Mouse (Mus musculus): ENCODE data around the gene Dcaf1.
A peak's percentile ranks its signal among the peaks of the same experiment; 100 is the strongest.

Dcaf1 gene

DNA sequence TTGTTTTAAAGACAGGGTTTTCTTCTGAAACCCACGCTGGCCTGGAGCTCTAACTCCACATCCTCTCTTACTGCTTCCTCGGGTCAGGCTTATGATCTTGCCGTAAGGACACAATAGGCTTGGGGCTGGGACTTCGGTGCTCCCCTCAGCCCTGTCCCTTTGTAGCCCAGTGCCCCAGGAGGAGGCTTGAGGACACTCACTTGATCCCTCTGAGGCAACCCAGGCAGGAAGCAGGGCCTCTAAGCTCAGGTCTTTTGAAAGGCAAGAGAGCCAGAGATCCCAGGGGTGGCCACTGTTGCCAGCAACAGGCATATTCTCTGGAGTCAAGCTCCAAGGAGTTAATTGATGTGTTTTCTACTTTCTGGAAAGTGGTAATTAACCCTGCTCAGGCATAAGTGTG, 57.8 kb downstream of the Dcaf1 start:
- no peak for DNase-seq

DNA sequence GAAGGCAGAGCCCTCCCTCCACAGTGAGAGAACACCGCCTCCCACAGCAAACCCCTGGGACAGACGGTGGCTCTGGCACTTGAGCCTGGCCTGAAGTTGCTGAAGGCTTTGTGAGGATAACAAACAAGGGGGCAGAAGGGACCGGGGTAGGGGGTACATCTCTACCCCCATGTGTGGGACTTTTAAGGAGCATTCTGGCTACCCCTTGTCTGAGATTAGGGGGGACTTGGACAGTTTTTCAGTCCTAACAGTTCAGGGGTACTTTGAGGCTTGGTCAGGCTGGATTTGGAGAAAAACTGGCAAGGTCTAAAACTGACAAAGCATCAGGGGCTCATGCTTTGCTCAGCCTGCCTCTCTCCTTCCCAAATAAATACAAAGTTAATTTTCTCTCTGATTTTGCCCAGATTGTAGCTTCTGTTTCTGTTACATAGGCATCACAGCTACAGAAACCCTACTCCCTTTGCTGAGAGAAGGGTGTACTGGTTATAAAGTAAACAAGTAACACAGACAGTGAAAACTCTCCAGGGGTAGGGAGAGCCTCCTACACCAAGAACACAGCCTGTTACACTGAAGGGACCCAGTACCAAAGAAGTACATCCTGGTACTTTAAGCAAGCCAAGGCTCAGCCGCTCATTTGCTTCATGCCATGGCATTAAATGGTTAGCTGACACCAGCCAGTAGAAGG, 59.5 kb downstream of the Dcaf1 start:
- DNase-seq = no peak

DNA sequence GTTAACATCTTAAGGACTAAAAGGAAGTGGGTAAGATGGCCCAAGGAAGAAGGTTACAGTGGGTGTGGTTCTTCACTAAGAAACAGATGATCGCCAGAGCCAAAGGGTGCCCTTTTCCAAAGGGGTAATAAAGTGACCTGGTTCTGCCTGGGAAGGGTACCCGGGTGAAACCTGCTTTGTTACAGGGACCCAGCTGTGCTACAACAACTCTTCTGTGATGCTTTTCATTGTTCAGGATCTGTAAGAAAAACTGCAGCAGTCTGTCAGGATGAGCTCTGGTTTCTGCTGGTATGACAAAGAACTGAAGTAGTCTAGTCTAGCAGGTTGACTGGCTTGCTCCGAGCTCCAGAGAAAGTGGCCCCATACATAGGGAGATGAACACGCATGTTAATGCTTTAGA, 60.5 kb downstream of the Dcaf1 start:
- no peak for DNase-seq

DNA sequence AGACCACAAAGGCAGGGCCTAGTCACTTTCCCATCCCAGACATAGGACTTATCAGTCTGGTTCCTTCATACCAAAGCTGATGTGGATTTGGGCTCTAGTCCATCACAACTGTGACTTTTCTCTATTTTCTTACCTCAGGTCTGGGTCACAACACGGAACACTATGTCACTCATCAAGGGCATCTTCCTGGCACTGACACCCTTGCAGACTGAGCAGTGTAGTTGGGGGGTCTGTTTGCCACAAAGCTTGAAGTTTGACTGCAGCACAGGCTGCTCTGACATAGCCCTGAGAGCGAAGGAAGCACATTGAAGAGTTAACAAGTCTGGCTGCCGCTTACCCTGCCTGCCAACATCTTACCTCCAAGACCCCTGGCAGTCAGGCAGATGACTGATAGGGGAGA, 61.4 kb downstream of the Dcaf1 start:
- no peak for DNase-seq

DNA sequence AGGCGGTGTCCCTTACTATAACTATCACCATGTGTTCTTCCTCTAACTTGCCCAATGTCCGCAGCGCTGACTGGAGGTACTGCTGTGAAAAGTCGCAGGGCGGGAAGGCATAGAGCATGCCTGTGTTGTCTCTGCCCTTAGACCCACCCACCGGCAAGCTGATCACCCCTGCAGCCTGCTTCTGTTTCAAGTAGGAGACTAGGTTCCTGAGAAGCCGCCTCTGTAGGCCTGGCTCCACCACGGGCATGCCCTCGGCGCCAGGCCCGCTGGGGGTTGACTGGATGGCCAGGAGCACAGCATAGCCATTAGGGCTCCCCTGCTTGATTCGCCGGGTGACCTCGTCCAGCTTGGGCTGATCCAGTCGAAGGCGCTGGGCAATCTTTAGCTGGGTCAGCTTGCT, 62.6 kb downstream of the Dcaf1 start:
- peak in 1 of 2 experiments; percentile 45 for DNase-seq

DNA sequence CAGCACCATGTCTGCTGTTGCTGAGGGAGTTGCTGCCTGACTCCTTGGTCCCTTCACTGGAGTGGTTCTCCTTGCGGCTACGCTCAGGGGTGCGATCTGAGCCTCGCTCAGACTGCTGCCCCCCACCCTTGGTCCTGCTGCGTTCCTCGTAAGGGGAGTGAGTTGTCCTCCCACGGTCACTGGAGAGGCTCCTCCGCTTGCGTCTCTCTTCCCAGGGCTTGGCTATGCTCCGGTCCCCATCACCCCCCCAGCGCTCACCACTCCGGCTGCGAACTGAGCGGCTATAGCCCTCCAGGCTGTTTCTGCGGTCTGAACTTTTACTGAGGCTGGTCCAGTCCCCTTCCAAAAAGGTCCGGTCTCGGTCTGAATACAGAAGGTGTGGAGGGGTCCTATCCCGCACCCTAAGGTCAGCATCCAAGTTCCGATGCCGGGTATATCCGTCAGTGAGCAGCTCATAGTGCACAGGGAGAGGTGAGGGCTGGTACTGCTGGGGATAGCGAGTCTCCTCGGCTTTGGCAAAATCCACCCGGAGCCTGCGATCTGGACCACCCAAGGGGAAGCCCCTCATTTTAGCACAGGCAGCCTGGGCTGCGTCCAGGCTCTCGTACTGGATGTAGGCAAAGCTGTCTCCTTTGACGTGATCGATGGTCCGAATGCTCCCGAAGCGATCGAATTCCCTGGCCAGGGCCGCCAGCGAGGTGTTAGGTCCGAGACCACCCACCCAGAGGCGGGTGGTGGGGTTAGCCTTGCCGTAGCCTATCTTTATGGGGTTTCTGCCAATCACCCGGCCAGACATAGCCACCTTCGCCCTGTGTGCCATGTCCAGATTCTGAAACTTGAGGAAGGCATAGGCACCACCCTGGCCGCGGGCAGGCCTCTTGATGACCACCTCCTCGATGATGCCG, 63.6 kb downstream of the Dcaf1 start:
- DNase-seq = peak; percentile 38 to 39

DNA sequence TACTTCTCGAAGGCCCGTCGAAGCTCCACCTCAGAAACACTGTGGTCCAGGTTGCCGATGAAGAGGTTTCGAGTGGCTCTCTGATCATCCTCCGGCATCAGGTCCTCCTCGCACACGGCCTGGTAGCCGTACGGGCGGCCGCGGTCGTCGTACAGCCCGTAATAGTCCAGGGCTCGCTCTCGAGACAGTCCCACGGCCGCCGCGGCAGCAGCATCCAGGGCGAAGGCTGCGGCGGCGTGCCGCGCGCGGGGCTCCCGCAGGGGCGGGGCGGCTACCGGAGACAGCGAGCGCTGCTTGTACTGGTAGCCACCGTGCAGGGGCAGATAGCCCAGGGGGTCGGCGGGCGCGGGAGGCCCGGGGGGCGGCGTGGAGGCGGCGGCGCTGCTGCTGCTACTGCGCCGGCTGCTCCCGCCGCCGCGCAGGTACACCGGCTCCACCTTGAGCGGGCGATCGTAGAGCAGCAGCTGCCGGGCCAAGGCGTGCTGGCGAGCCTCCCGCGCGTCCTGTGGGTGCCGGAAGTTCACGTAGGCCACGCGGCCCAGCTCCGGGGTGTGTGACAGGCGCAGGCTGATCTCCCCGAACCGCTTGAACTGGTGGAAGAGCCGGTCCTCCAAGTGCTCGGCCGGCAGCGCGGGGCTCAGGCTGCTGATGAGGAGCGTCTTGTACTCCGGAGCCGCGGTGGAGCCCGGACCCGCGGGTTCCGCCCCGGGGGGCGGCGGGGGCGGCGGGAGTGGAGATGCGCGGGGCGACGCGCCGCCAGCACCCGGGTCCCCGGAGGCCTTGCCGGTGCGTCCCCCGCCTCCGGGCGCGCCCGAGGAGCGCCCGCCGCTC, 64.4 kb downstream of the Dcaf1 start:
- DNase-seq = peak; percentile 73 to 82

DNA sequence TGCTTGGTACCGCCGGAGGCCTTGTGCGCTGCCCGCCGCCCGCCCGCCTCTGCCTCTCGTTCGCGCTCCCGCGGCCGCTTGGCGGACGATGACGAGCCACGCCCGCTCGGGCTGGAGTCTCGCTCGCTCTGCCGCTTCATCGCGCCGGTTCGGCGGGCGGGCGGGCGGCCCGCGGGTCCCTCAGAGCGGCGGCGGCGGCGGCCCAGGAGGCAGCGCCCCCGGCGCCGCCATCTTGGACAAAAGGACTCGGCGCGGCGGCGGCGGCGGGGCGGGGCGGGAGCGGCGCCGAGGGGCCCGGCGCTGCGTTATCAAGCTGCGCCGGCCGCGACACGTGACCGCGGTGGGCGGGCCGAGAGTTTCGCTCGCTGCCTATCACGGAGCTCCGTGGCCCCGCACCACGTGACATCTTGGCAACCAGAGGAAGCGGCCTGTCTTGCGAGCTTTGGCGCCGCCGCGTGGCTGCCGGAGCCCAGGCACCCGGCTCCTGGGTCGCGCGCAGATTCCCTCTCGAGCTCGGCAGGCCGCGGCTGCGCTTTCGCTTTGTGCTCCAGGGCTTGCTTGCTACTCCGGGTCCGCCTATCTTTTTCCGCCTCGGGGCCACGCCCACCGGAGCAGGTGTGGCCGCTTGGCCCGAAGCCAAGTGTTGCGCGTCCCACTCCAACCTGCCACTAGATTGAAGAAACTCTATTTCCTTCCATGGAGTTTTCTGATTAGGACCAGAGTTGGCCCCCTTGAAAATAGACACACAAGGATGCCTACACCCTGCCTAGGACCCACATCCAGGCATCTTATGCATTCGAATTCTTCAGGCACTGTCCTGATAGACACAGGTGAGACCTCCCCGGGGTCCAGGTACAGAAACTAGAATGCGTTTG, 65.4 kb downstream of the Dcaf1 start, which contains the start of gene Rbm15b:
TSS of gene Rbm15b (minus strand) at position 601 of the 875 bp plus-strand sequence.
- DNase-seq = peak; percentile 98 to 99

DNA sequence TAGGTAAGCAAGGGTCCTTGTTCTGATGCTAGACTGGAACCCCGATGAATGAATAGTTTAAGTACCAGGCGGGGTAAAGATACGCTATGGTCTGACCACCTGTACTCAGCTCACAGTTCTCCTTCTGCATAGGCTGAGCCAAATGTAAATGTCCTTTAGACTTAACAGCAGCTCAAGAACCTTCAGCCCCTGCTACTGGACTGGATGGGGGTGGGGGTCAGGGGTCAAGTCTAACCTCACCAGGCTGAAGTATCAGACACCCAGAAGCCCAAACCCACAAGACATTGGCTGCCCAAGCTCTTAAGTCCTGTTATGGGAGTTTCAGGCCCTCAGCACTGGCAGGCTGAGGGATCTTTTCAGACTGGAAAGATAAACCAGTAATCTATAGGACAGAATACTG, 66.7 kb downstream of the Dcaf1 start:
- no peak for DNase-seq

DNA sequence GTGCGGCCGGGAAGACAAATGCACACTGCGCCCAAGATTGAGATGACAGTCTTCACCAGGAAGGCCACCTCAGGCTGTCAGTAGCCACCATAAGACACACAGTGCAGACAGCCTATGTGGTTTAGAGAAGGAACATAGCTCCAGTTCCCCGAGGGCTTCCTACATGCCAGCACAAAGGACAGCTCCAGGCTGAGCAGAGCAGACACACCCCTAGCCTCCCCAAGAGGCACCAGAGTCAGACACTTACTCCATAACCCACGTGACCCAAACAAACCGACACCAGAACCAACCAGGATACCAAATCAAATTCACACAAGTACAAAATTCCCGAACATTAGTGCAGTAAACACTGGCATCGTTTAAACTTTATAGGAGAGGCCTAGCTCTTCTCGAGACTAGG, 67.6 kb downstream of the Dcaf1 start:
- no peak for DNase-seq

DNA sequence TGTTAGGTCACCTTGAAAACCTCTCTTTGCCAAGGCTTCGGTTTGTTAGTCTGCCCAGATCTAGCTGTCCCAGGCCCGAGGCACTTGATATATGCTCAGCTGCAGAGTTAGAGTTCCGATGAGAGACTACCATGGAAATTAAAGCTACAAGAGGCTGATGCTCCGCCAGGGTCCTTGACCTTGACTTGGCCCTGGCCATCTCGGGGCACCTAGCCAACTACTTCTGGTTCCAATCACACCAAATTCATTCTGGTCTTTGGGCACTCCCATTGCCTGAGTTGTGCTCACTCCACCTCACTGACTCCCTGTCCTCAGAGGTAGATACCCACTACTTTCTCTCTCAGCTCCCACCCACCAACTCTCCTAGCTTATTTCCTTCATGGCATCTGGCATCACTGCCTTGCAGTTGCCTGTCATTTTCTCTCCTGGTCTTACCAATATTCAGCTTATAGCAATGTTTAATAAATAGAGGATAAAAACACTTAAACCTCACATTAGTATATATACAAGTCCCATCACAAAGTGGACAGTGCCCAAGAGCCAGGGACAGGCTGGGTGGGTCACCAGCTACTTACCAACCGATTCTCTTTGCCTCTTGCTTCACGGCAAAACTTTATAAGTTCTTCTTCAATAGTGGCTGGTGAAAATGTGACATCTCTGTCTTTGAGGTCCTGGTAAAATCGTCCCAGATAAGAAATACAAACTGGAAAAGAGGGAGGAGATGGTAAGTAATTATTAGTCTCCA, 69.0 kb downstream of the Dcaf1 start:
- peak in 1 of 2 experiments; percentile 46 for DNase-seq

DNA sequence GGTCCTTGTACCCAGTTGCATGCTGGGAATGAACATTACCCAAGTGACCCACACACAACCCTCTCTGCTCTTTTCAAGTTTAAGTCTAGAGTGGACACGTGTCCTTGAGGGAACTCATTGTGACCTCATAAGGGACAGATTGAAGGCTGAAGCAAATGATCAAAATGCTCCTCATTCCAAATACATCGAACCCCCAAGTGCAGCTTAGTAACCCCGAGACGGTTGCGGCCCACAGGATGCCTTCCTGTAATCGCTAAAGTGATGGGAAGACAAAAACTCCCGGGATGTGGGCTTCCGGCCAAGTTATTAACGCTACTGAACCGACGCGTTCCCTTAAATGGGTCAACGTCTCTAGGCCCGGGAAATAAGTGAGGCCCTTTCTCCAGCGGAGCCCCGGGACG, 69.7 kb downstream of the Dcaf1 start:
- DNase-seq = no peak

DNA sequence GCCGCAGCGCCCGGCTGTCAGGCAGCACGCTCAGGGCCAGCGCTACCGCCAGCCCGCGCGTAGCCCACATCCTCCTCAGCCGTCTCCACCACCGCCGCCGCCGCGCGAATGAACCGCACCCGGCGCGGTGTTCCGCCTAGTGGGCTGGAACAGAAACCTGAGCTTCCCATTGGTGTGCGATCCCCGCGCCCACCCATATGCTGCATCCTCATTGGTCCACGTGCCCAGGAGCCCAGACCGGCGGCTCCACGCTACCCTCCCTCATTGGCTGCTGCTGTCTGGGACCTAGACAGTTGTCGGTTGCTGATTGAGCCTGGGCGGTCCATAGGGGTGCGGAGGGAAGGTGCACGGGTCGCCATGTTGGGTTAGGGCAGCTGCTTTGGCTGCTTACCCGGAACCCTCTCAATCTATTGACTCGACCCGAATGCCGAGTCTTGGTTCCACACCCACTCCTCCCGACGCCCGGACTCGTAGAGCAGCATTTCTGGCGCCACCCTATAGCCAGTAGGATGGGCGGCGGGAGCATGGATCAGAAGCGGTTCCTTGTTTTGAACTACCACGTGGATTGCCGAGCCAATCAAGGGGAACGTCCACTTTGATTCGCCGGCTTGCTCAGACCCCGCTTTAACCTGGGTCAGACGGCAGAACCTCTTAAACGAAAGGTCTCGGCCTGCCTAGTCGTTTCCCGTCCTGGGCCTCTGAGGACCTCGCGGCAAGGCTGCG, 70.3 kb downstream of the Dcaf1 start, which contains the start of gene Manf:
TSS of gene Manf (minus strand) at position 151 of the 723 bp plus-strand sequence.
- peak; percentile 96 to 97 for DNase-seq

DNA sequence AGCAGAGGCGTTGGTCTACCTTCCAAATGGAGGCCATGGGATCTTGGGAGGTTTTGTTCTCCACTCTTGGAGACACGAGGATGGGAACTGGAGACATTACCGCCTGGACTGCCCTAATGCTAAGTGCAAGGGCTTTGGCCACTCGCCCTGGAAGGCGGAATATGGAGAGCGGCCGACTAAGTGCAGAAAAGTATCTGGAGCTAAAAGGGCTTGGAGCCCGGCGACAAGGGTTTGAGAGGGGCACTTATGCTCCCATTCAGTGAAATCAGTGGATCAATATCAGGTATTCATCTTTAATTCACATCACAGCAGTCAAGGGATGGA, 70.8 kb downstream of the Dcaf1 start:
- DNase-seq = no peak

DNA sequence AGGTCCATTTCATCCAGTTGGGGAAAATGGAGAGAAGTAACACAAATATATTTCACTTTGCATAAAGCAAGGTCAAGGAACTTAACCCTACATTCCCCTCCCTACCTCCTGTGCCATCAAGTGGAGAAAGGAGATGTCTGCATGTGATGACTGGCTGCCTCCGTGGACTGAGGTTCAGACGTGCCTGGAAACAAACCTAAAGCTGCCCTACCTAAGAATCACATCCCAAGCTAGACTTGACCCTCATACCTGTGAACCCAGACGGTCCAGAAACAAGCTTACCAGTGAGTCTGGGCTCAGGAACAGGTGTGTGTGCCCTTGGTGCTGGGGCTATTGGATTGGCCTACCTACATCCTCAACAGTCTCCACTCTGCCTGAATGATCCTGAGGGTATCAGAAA, 71.7 kb downstream of the Dcaf1 start:
- no peak for DNase-seq

DNA sequence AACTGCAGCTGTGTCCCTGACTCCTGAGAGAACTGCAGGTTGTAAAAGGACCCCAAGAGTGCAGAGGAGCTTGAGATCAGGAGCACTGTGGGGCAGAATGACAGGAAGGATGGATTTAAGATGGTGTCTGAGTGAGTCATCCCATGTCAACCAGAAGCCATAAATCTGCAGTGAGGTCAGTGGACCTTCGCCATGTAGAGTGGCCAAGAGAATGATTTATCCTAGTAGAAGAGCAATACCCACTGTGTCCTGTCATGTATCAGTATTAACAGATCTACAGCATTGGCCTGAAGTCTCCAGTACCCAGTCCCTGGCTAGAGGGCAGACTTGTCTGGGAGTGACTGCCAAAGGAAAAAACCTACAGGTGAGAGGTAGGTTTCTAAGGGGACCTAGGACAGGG, 77.2 kb downstream of the Dcaf1 start:
- no peak for DNase-seq

DNA sequence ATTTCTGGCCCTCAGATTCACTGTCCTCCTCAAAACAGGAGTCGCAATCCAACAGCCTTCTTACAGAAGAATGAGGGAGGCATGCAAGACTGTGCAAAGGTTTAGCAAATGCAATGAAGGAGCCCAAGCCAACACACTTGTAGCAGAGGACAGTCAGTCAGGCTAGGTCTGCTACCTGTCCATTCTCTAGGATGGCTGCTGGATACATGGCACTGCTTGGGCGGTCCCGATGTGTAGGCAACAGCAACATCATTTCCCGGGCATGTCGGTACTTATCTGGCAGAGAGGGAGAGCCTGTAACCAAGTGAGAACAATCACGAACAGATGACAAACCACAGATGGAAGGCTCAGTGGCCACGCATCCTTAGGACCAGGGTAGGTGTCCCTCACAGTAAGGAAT, 79.9 kb downstream of the Dcaf1 start:
- DNase-seq = no peak

DNA sequence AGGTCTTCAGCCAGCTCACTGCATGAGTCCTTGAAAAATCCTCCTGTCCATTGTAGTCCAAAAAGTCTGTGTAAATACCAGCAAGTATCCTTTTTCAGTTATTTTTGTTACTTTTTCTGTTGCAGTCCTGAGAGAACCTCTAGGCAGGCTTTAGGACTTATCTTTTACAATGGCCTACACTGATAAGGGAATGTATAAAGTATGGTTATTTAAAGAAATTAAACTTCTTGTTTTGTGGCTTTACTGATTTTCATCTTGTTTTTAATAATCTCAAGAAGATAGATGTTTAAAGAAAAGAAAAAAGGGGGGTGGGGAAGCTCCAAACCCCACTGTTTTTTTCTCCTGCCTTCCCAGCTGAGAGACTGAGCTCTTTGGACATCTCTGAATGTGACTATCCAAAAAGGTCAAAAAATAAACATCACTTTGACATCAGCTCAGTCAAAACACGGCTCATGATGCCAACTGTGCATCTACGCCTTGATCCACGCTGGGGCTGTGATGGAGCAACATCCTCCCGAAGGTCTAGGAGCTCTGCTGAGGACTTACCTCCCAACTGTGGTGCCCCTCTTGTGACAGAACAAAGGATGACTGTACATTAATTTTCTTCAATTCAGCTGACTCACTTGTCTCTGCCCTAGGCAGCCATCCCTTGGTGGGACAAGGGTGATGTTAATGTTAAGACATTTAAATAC, 81.6 kb downstream of the Dcaf1 start:
- DNase-seq = no peak

DNA sequence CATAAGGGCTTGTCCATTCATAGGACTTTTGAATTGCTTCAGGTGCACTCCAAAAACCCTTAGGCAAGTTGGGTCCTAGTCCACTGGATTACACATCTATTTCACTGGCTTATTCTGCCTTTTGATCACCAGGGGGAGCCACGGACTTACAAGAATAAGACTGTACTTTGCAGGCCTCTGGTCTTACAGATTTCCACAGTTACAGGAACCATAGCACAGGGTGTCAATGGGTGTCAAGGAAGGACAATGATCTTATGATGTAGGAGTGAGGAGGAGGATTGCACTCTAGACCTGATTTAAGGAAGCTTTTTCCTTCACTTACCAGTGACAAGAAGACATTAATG, 82.1 kb downstream of the Dcaf1 start:
- peak in 1 of 2 experiments; percentile 50 for DNase-seq

DNA sequence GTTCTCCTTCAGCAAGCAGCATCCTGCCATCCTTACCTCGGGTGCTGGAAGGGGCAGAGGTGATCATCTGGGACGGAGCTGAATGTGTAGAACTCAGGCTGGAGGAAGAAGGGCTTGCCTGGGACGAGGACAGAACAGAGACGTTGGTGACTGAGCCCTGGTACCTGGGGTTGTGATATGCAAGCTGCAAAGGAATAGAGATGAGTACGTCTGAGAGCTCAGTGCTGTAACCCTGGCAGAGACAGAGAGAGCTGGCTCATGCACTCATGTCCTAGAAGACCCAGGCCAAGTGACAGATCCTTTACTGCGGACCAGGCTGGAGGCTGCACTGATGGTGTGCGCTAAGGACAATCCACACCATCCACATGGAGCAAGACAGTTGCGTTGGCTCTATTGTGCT, 84.9 kb downstream of the Dcaf1 start:
- no peak for DNase-seq
